Mouse (Mus musculus): Measurements from ENCODE around the gene Elmo1. TPM values are rescaled to one million over a fixed set of nuclear protein-coding genes. Genes with fewer than 3 reads are reported as not detected.

Gene Elmo1
- polyA plus RNA-seq, 1 experiment = 0.40 TPM

- no peaks in the 10 kb centered on the region for H3K36me3 ChIP-seq (ENCODE audit: control insufficient read depth, insufficient read depth)
- TF ChIP-seq USF1 (IDR thresholded peaks at IDR 0.05; ENCODE audit: low read depth) (no peak), MYOD1 (IDR thresholded peaks at IDR 0.05; ENCODE audit: control insufficient read depth in 1 of 3, insufficient read length in 2 of 3, low read depth in 2 of 3) (no peak), MYOG (IDR thresholded peaks at IDR 0.05; ENCODE audit: control insufficient read depth in 1 of 3, insufficient read depth in 1 of 3, insufficient read length in 2 of 3, low read depth in 2 of 3) (no peak), TCF12 (IDR thresholded peaks at IDR 0.05; ENCODE audit: insufficient read depth, poor library complexity, severe bottlenecking) (no peak), E2F4 (IDR thresholded peaks at IDR 0.05; ENCODE audit: insufficient read depth) (no peak), POLR2AphosphoS2 (IDR thresholded peaks at IDR 0.05; ENCODE audit: insufficient read length, low read depth) (no peak), TCF3 (IDR thresholded peaks at IDR 0.05; ENCODE audit: insufficient read length, low read depth) (no peak), MAX (IDR thresholded peaks at IDR 0.05; ENCODE audit: low read depth) (no peak), SRF (IDR thresholded peaks at IDR 0.05; ENCODE audit: control insufficient read depth, insufficient read length, low read depth) (no peak), REST (IDR thresholded peaks at IDR 0.05; ENCODE audit: insufficient read depth, insufficient read length) (no peak), POLR2A (IDR thresholded peaks at IDR 0.05; ENCODE audit: insufficient read length, low read depth) (no peak), CEBPB (IDR thresholded peaks at IDR 0.05; ENCODE audit: insufficient read depth, poor library complexity, severe bottlenecking) (no peak)
- no peaks in the 10 kb centered on the region for H3K27me3 ChIP-seq (ENCODE audit: control insufficient read depth, insufficient read depth, insufficient read length)
- no peaks in the 10 kb centered on the region for H3K79me2 ChIP-seq (ENCODE audit: control insufficient read depth, insufficient read depth)
- no peak overlapping the region for H3ac ChIP-seq (ENCODE audit: control insufficient read depth, insufficient read length)
- H3K4me3 ChIP-seq = no peak overlapping the region
- H3K4me2 ChIP-seq (ENCODE audit: low read depth) = no peak overlapping the region
Measured at GRCm38 (mm10) chr13:20205746-20206145, 115.3 kb downstream of the Elmo1 start.

- H3K27me3 ChIP-seq (ENCODE audit: control insufficient read depth, insufficient read depth, insufficient read length) = no peaks in the 10 kb centered on the region
- peak overlapping the region; percentile 26 for H3K4me2 ChIP-seq (ENCODE audit: low read depth)
- H3K4me3 ChIP-seq = no peak overlapping the region
- H3K36me3 ChIP-seq (ENCODE audit: control insufficient read depth, insufficient read depth) = no peaks in the 10 kb centered on the region
- H3ac ChIP-seq (ENCODE audit: control insufficient read depth, insufficient read length) = no peak overlapping the region
- no peak for TF ChIP-seq SRF (IDR thresholded peaks at IDR 0.05; ENCODE audit: control insufficient read depth, insufficient read length, low read depth)
- TF ChIP-seq TCF12 (IDR thresholded peaks at IDR 0.05; ENCODE audit: insufficient read depth, poor library complexity, severe bottlenecking) = no peak
- TF ChIP-seq MAX (IDR thresholded peaks at IDR 0.05; ENCODE audit: low read depth) = no peak
- TF ChIP-seq MYOG (IDR thresholded peaks at IDR 0.05; ENCODE audit: control insufficient read depth in 1 of 3, insufficient read depth in 1 of 3, insufficient read length in 2 of 3, low read depth in 2 of 3) = peak; percentile 44 to 83 (median 82)
- peak; percentile 52 to 83 (median 71) for TF ChIP-seq MYOD1 (IDR thresholded peaks at IDR 0.05; ENCODE audit: control insufficient read depth in 1 of 3, insufficient read length in 2 of 3, low read depth in 2 of 3)
- TF ChIP-seq REST (IDR thresholded peaks at IDR 0.05; ENCODE audit: insufficient read depth, insufficient read length) = no peak
- TF ChIP-seq CEBPB (IDR thresholded peaks at IDR 0.05; ENCODE audit: insufficient read depth, poor library complexity, severe bottlenecking) = no peak
- peak; percentile 68 for TF ChIP-seq TCF3 (IDR thresholded peaks at IDR 0.05; ENCODE audit: insufficient read length, low read depth)
- no peaks in the 10 kb centered on the region for H3K79me2 ChIP-seq (ENCODE audit: control insufficient read depth, insufficient read depth)
Measured at GRCm38 (mm10) chr13:20207126-20207525, 116.7 kb downstream of the Elmo1 start.

DNA sequence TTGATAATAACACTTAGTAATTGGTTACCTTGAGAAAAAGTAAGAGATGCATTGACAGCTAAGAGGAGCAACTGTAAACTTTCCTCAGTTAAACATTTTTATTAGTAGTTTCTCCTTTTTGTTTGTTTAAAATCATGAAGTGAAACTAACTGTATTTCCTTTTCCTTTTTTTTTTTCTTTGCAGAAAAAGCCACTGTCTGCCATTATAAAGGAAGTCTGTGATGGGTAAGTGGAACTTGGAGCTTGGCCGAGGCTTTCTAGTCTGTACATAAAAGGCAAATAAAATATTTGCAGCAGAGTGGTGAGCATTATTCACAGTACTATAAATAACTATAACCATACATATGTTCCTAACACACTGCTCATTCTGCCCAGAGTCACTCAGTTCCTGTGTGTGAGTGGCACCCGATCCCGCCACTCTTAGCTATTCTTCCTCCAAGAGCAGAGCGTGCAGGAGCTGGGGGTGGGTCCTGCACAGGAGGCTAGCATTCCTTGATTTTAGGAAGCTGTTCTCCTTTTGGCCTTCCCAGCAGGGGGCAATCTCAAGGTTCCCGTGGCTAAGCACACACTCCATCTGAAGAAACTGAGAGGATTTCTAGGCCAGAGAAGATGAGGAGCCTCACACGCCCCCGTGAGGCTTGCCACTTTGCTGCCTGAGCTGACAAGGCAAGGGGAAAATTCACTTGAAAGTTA, 117.7 kb downstream of the Elmo1 start:
- no peaks in the 10 kb centered on the region for H3K27me3 ChIP-seq (ENCODE audit: control insufficient read depth, insufficient read depth, insufficient read length)
- H3K4me2 ChIP-seq (ENCODE audit: low read depth) = peak overlapping the region; percentile 12
- TF ChIP-seq TCF12 (IDR thresholded peaks at IDR 0.05; ENCODE audit: insufficient read depth, poor library complexity, severe bottlenecking) (no peak), MYOD1 (IDR thresholded peaks at IDR 0.05; ENCODE audit: control insufficient read depth in 1 of 3, insufficient read length in 2 of 3, low read depth in 2 of 3) (no peak), USF1 (IDR thresholded peaks at IDR 0.05; ENCODE audit: low read depth) (no peak), CEBPB (IDR thresholded peaks at IDR 0.05; ENCODE audit: insufficient read depth, poor library complexity, severe bottlenecking) (no peak), POLR2A (IDR thresholded peaks at IDR 0.05; ENCODE audit: insufficient read length, low read depth) (no peak), POLR2AphosphoS2 (IDR thresholded peaks at IDR 0.05; ENCODE audit: insufficient read length, low read depth) (no peak), SRF (IDR thresholded peaks at IDR 0.05; ENCODE audit: control insufficient read depth, insufficient read length, low read depth) (no peak)
- H3K4me3 ChIP-seq = no peak overlapping the region
- H3K36me3 ChIP-seq (ENCODE audit: control insufficient read depth, insufficient read depth) = no peaks in the 10 kb centered on the region
- no peak overlapping the region for H3ac ChIP-seq (ENCODE audit: control insufficient read depth, insufficient read length)
- H3K79me2 ChIP-seq (ENCODE audit: control insufficient read depth, insufficient read depth) = no peaks in the 10 kb centered on the region

DNA sequence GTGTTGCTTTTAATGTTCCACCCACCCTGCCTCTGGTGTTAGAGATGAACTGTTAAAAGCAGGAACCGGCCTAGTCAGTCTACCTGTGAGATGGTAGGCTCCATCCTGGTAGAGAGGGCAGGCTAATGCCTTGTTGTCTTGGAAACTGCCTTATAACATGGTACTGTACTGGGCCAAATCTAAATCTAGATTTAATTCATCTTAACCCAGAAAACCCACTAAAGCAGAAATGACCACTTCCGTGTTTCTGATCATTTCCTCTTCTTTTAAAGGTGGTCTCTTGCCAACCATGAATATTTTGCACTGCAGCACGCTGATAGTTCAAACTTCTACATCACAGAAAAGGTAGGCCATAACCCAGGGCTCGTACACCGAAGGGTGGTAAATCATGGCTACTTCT, 118.5 kb downstream of the Elmo1 start:
- no peaks in the 10 kb centered on the region for H3K36me3 ChIP-seq (ENCODE audit: control insufficient read depth, insufficient read depth)
- no peak overlapping the region for H3ac ChIP-seq (ENCODE audit: control insufficient read depth, insufficient read length)
- no peak overlapping the region for H3K4me3 ChIP-seq
- no peak for TF ChIP-seq SRF (IDR thresholded peaks at IDR 0.05; ENCODE audit: control insufficient read depth, insufficient read length, low read depth)
- TF ChIP-seq E2F4 (IDR thresholded peaks at IDR 0.05; ENCODE audit: insufficient read depth) = no peak
- TF ChIP-seq REST (IDR thresholded peaks at IDR 0.05; ENCODE audit: insufficient read depth, insufficient read length) = no peak
- no peak for TF ChIP-seq USF1 (IDR thresholded peaks at IDR 0.05; ENCODE audit: low read depth)
- TF ChIP-seq POLR2AphosphoS2 (IDR thresholded peaks at IDR 0.05; ENCODE audit: insufficient read length, low read depth) = no peak
- H3K4me2 ChIP-seq (ENCODE audit: low read depth) = no peak overlapping the region
- no peaks in the 10 kb centered on the region for H3K79me2 ChIP-seq (ENCODE audit: control insufficient read depth, insufficient read depth)
- no peaks in the 10 kb centered on the region for H3K27me3 ChIP-seq (ENCODE audit: control insufficient read depth, insufficient read depth, insufficient read length)

- no peaks in the 10 kb centered on the region for H3K79me2 ChIP-seq (ENCODE audit: control insufficient read depth, insufficient read depth)
- no peak overlapping the region for H3K4me2 ChIP-seq (ENCODE audit: low read depth)
- no peak overlapping the region for H3K4me3 ChIP-seq
- no peak overlapping the region for H3ac ChIP-seq (ENCODE audit: control insufficient read depth, insufficient read length)
- TF ChIP-seq CEBPB (IDR thresholded peaks at IDR 0.05; ENCODE audit: insufficient read depth, poor library complexity, severe bottlenecking) = no peak
- no peaks in the 10 kb centered on the region for H3K36me3 ChIP-seq (ENCODE audit: control insufficient read depth, insufficient read depth)
- no peaks in the 10 kb centered on the region for H3K27me3 ChIP-seq (ENCODE audit: control insufficient read depth, insufficient read depth, insufficient read length)
Measured at GRCm38 (mm10) chr13:20211780-20212179, 121.4 kb downstream of the Elmo1 start.
